Mouse (Mus musculus): ENCODE measurements around the gene Rgs7bp. TPM values are rescaled to one million over a fixed set of nuclear protein-coding genes. Genes with fewer than 3 reads are reported as not detected.

The Rgs7bp gene
- total and polyA plus RNA-seq, 3 experiments, result not detected

- TF ChIP-seq E2F4 (IDR thresholded peaks at IDR 0.05; ENCODE audit: borderline replicate concordance, low read depth, low read length) (no peak), TAL1 (IDR thresholded peaks at IDR 0.05; ENCODE audit: low read length) (no peak), ELF1 (IDR thresholded peaks at IDR 0.05; ENCODE audit: low read depth, low read length) (no peak)
Measured at GRCm38 (mm10) chr13:105015710-105016404, 38.9 kb downstream of the Rgs7bp start (continued).

DNA sequence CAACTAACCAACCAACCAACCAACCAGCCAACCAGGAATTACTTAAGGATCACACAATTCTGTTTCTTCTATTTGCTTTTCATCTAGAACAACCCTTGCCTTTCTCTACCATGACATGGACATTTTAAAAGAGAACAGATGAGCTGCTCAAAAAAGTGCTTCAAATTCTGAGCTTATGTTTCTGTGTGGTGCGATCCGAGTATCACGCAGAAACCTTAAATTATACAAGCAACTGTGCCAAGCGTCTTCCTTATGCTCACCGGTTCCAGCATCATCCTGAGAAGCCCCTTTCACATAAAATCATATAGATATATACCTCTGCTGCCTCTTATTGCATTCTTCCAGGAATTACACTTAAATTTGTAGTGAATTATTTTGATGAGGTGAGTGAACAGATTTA, 43.4 kb downstream of the Rgs7bp start:
- Histone ChIP-seq H3K36me3 (ENCODE audit: control insufficient read depth in 1 of 2, insufficient read depth in 2 of 2, low read length in 2 of 2) (no peaks in the 10 kb centered on the region), H3K9ac (ENCODE audit: control insufficient read depth, low read depth, low read length, poor library complexity, severe bottlenecking) (no peak overlapping the region), H3K27me3 (ENCODE audit: control insufficient read depth in 1 of 2, insufficient read depth in 2 of 2, low read length in 2 of 2) (no peaks in the 10 kb centered on the region), H3K9me3 (replicated peaks; ENCODE audit: insufficient read depth, low read length) (no peaks in the 10 kb centered on the region), H3K4me3 (ENCODE audit: control insufficient read depth in 1 of 2, insufficient read depth in 1 of 2, low read depth in 2 of 2, low read length in 2 of 2) (no peak overlapping the region), H3K79me2 (ENCODE audit: control insufficient read depth, insufficient read depth, low read length, poor library complexity) (no peaks in the 10 kb centered on the region), H3K27ac (ENCODE audit: control insufficient read depth, low read depth, low read length) (no peak overlapping the region), H3K4me1 (ENCODE audit: control insufficient read depth in 1 of 2, insufficient read depth in 2 of 2, low read length in 2 of 2) (no peaks in the 10 kb centered on the region)
- DNase-seq (ENCODE audit: low read depth, low spot score), result no peak
- TF ChIP-seq JUND (IDR thresholded peaks at IDR 0.05; ENCODE audit: low read depth, low read length), result no peak
- no peak for TF ChIP-seq KAT2A (conservative IDR thresholded peaks at IDR 0.05; ENCODE audit: low read depth, low read length)
- TF ChIP-seq GABPA (IDR thresholded peaks at IDR 0.05; ENCODE audit: low read depth, low read length), result no peak
- TF ChIP-seq TCF12 (IDR thresholded peaks at IDR 0.05; ENCODE audit: low read depth, low read length), result no peak
- no peak for TF ChIP-seq MYB (IDR thresholded peaks at IDR 0.05; ENCODE audit: low read depth, low read length)
- TF ChIP-seq ELF1 (IDR thresholded peaks at IDR 0.05; ENCODE audit: low read depth, low read length), result no peak
- no peak for TF ChIP-seq NRF1 (IDR thresholded peaks at IDR 0.05; ENCODE audit: insufficient read depth, low read depth, low read length, poor library complexity, severe bottlenecking)
- TF ChIP-seq EP300 (IDR thresholded peaks at IDR 0.05; ENCODE audit: low read depth in 1 of 2, low read length in 2 of 2), result no peak
- no peak for TF ChIP-seq SIN3A (IDR thresholded peaks at IDR 0.05; ENCODE audit: low read length)
- no peak for TF ChIP-seq CTCF (IDR thresholded peaks at IDR 0.05 in 2 of 3, conservative IDR thresholded peaks at IDR 0.05 in 1 of 3; ENCODE audit: control insufficient read depth in 1 of 3, insufficient read depth in 1 of 3, low read depth in 2 of 3, low read length in 3 of 3, poor library complexity in 1 of 3, severe bottlenecking in 1 of 3)

GRCm38 (mm10) chr13:105008891-105009290, 45.8 kb downstream of the Rgs7bp start:
- Histone ChIP-seq H3K9ac (ENCODE audit: control insufficient read depth, low read depth, low read length, poor library complexity, severe bottlenecking) (no peak overlapping the region), H3K4me3 (ENCODE audit: control insufficient read depth in 1 of 2, insufficient read depth in 1 of 2, low read depth in 2 of 2, low read length in 2 of 2) (no peak overlapping the region), H3K9me3 (replicated peaks; ENCODE audit: insufficient read depth, low read length) (no peaks in the 10 kb centered on the region), H3K27me3 (ENCODE audit: control insufficient read depth in 1 of 2, insufficient read depth in 2 of 2, low read length in 2 of 2) (no peaks in the 10 kb centered on the region), H3K4me1 (ENCODE audit: control insufficient read depth in 1 of 2, insufficient read depth in 2 of 2, low read length in 2 of 2) (no peaks in the 10 kb centered on the region), H3K79me2 (ENCODE audit: control insufficient read depth, insufficient read depth, low read length, poor library complexity) (no peaks in the 10 kb centered on the region), H3K36me3 (ENCODE audit: control insufficient read depth in 1 of 2, insufficient read depth in 2 of 2, low read length in 2 of 2) (no peaks in the 10 kb centered on the region), H3K27ac (ENCODE audit: control insufficient read depth, low read depth, low read length) (no peak overlapping the region)
- TF ChIP-seq POLR2AphosphoS2 (IDR thresholded peaks at IDR 0.05; ENCODE audit: low read length) (no peak), TAL1 (IDR thresholded peaks at IDR 0.05; ENCODE audit: low read length) (no peak), MAZ (IDR thresholded peaks at IDR 0.05; ENCODE audit: low read depth, low read length) (no peak), POLR2AphosphoS5 (IDR thresholded peaks at IDR 0.05; ENCODE audit: borderline replicate concordance, low read depth, low read length) (no peak), POLR2A (IDR thresholded peaks at IDR 0.05; ENCODE audit: control insufficient read depth in 1 of 2, insufficient read depth in 1 of 2, low read depth in 1 of 2, low read length in 2 of 2, poor library complexity in 1 of 2) (no peak), USF1 (IDR thresholded peaks at IDR 0.05; ENCODE audit: low read depth, low read length) (no peak), SIN3A (IDR thresholded peaks at IDR 0.05; ENCODE audit: low read length) (no peak), ELF1 (IDR thresholded peaks at IDR 0.05; ENCODE audit: low read depth, low read length) (no peak), ETS1 (IDR thresholded peaks at IDR 0.05; ENCODE audit: low read depth, low read length) (no peak), HCFC1 (IDR thresholded peaks at IDR 0.05; ENCODE audit: low read depth, low read length) (no peak), E2F4 (IDR thresholded peaks at IDR 0.05; ENCODE audit: borderline replicate concordance, low read depth, low read length) (no peak)
- no peak for DNase-seq (ENCODE audit: low read depth, low spot score)

All from MEL (cell line).